Mouse (Mus musculus): ENCODE measurements around the gene Spr. TPM values are rescaled to one million over a fixed set of nuclear protein-coding genes. Genes with fewer than 3 reads are reported as not detected.
"Not testable (repeated sequence)": the region's sequence is repeated elsewhere in the genome, so short reads cannot be mapped to it uniquely, and the experiment has no call there.

The Spr gene
- polyA plus RNA-seq, 1 experiment from 2014 or later, result 66.2 TPM

GRCm38 (mm10) chr6:85165440-85165921 lies 27.9 kb upstream of the Spr start:
- ATAC-seq, result no peak
- Histone ChIP-seq H3K4me3 (ENCODE audit: low read depth, low read length) (no peak overlapping the region), H3K36me3 (ENCODE audit: control insufficient read depth, insufficient read depth) (no peaks in the 10 kb centered on the region), H3K27ac (ENCODE audit: low read depth, low read length) (no peak overlapping the region), H3K27me3 (replicated peaks; ENCODE audit: control insufficient read depth, insufficient read depth, low read length) (no peaks in the 10 kb centered on the region; the same call in 1 of the 2 replicates), H3K4me1 (replicated peaks; ENCODE audit: control insufficient read depth, insufficient read depth, low read length) (no peaks in the 10 kb centered on the region), H3K9ac (ENCODE audit: low read depth, low read length) (no peak overlapping the region), H3K9me3 (ENCODE audit: control insufficient read depth) (no peaks in the 10 kb centered on the region), H3K4me2 (replicated peaks; ENCODE audit: low read depth) (no peak overlapping the region)
- TF ChIP-seq CTCF (IDR thresholded peaks at IDR 0.05; ENCODE audit: low read depth), result no peak
- 66% methylated on average over 11 of the region's 11 CpGs for WGBS

GRCm38 (mm10) chr6:85160201-85160923 lies 22.8 kb upstream of the Spr start:
- 0 out of 2 replicates have a peak, but pooled peaks have one; percentile 34 for ATAC-seq
- TF ChIP-seq CTCF (IDR thresholded peaks at IDR 0.05; ENCODE audit: low read depth), result peak; percentile 90
- WGBS, result 43% methylated on average over 4 of the region's 4 CpGs

GRCm38 (mm10) chr6:85159092-85159760 lies 21.7 kb upstream of the Spr start:
- H3K4me2 ChIP-seq (replicated peaks; ENCODE audit: low read depth); H3K36me3 ChIP-seq (ENCODE audit: control insufficient read depth, insufficient read depth); H3K4me3 ChIP-seq (ENCODE audit: low read depth, low read length); H3K9ac ChIP-seq (ENCODE audit: low read depth, low read length); H3K27me3 ChIP-seq (replicated peaks; ENCODE audit: control insufficient read depth, insufficient read depth, low read length); H3K4me1 ChIP-seq (replicated peaks; ENCODE audit: control insufficient read depth, insufficient read depth, low read length); H3K9me3 ChIP-seq (ENCODE audit: control insufficient read depth); H3K27ac ChIP-seq (ENCODE audit: low read depth, low read length): not testable (repeated sequence)
- peak; percentile 83 for TF ChIP-seq CTCF (IDR thresholded peaks at IDR 0.05; ENCODE audit: low read depth)
- 26% methylated on average over 6 of the region's 6 CpGs for WGBS
- ATAC-seq, result peak; percentile 32

More at GRCm38 (mm10) chr6:85160201-85160923, 22.8 kb upstream of the Spr start:
- Histone ChIP-seq H3K4me1 (replicated peaks; ENCODE audit: control insufficient read depth, insufficient read depth, low read length) (no peaks in the 10 kb centered on the region), H3K4me2 (replicated peaks; ENCODE audit: low read depth) (no peak overlapping the region), H3K36me3 (ENCODE audit: control insufficient read depth, insufficient read depth) (no peaks in the 10 kb centered on the region), H3K9me3 (ENCODE audit: control insufficient read depth) (no peaks in the 10 kb centered on the region), H3K27me3 (replicated peaks; ENCODE audit: control insufficient read depth, insufficient read depth, low read length) (no peaks in the 10 kb centered on the region; the same call in 1 of the 2 replicates), H3K9ac (ENCODE audit: low read depth, low read length) (no peak overlapping the region), H3K4me3 (ENCODE audit: low read depth, low read length) (no peak overlapping the region), H3K27ac (ENCODE audit: low read depth, low read length) (no peak overlapping the region)

- H3K27ac ChIP-seq (ENCODE audit: low read depth, low read length); ATAC-seq; H3K36me3 ChIP-seq (ENCODE audit: control insufficient read depth, insufficient read depth); H3K9ac ChIP-seq (ENCODE audit: low read depth, low read length); H3K4me3 ChIP-seq (ENCODE audit: low read depth, low read length); H3K9me3 ChIP-seq (ENCODE audit: control insufficient read depth); H3K4me1 ChIP-seq (replicated peaks; ENCODE audit: control insufficient read depth, insufficient read depth, low read length); H3K4me2 ChIP-seq (replicated peaks; ENCODE audit: low read depth); H3K27me3 ChIP-seq (replicated peaks; ENCODE audit: control insufficient read depth, insufficient read depth, low read length): not testable (repeated sequence)
- peak; percentile 33 for TF ChIP-seq CTCF (IDR thresholded peaks at IDR 0.05; ENCODE audit: low read depth)
- WGBS, result 80% methylated on average over 4 of the region's 4 CpGs
Observed at GRCm38 (mm10) chr6:85158040-85158804, 20.7 kb upstream of the Spr start.

GRCm38 (mm10) chr6:85156551-85156950 lies 19.0 kb upstream of the Spr start:
- not testable (repeated sequence) for H3K4me1 ChIP-seq (replicated peaks; ENCODE audit: control insufficient read depth, insufficient read depth, low read length); H3K27me3 ChIP-seq (replicated peaks; ENCODE audit: control insufficient read depth, insufficient read depth, low read length); H3K4me3 ChIP-seq (ENCODE audit: low read depth, low read length); H3K27ac ChIP-seq (ENCODE audit: low read depth, low read length); H3K4me2 ChIP-seq (replicated peaks; ENCODE audit: low read depth); H3K9me3 ChIP-seq (ENCODE audit: control insufficient read depth); ATAC-seq; H3K36me3 ChIP-seq (ENCODE audit: control insufficient read depth, insufficient read depth); H3K9ac ChIP-seq (ENCODE audit: low read depth, low read length)
- 84% methylated on average over 2 of the region's 2 CpGs for WGBS
